Mouse (Mus musculus): ENCODE data around the gene Carmil1.

DNA sequence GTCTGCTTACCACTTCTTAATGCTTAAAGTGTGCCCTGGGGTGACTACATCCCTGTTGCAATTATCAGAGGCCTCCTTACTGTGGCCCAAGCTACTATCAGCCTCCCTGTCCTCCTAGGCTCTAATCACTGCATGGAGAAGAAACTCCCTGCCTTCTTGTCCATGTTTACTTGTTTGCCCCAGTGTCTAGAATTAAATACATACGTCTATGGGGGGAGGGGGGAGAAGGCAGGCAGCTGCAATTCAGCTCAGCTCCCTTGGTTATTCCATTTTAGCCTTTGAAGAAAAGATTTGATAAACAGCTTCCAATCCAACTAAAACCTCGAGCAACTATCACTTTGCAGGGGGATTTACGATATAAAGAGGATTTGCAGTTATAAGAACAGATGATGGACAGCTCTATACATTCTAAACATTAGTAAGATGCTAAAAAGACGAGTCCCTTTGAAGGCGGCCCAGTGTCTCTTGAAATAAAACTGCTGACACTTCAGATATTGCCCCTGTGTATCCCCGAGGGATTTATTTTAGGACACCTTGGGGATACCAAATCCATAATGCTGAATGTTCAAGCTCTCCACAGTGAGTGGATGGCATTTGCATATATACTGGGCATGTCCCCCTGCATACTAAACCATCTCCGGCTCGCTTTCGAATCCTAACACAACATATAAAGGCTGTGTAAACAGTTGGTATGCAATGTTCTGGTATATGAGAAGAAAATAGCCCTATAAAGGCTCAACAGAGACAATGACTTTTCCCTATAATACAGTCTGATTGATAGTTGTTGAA is 89.5 kb downstream of the Carmil1 start:
- TF ChIP-seq CTCF (IDR thresholded peaks at IDR 0.05; ENCODE audit: extremely low read depth, insufficient read length, insufficient replicate concordance, low read depth, low read length) (no peak), POLR2A (IDR thresholded peaks at IDR 0.05; ENCODE audit: low read depth, low read length) (no peak)
